Mouse (Mus musculus) heart, adult 8-10 months (tissue): Measurements from ENCODE around the gene Stk38. TPM values are rescaled to one million over a fixed set of nuclear protein-coding genes. Genes with fewer than 3 reads are reported as not detected.
A peak's percentile ranks its signal among the peaks of the same experiment; 100 is the strongest.
"Not testable (repeated sequence)": the region's sequence is repeated elsewhere in the genome, so short reads cannot be mapped to it uniquely, and the experiment has no call there.

Experiments
- DNase-seq: peaks from one replicate; pipeline ENCODE4 v3.0.0; 2022; ENCODE audit warnings: low spot score
- total RNA-seq, 4 experiments: library from RNA; stranded (reverse); gene quantifications; 2 replicates each; pipeline ENCODE4 v1.2.4; 2022

Stk38 gene
- total RNA-seq, 4 experiments from 2014 or later = 26.4 to 31.4 (median 29.0) TPM

DNA sequence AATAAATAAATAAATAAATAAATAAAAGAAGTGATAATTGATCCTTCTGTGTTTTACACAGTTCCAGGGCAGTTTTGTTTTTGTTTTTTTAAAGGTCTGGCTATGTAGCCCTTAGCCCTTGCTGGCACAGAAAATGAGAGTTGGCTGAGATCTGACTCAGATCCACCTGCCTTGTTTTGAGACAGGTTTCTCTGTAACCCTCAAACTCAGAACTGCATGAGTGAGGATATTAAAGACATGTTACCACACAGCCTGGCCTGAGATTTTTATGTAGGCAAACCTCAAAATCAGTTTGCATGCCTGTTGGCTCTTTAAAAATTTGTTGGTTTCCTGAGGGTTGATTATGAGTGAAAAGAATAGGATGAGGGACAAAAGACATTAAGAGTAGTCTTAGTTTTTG, 27.7 kb upstream of the Stk38 start:
- no peak for DNase-seq

DNA sequence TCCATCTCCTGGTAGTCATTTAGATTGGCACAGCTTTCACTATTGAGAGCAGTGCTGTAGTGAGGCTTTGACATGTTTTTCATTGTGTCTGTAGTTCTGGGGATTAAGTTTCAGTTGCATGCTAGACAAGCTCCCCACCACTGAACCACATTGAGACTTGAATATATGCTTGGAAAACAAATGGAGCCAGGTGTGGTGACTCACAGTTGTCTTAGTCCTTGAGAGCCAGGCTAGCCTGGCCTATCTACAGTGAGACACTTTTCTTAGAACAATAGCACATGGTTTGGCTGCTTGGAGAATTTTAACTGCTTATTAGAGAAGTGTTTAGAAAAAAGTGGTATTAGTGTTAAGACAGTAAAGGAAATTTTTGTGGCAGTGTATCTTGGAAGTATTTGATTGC, 26.5 kb upstream of the Stk38 start:
- no peak for DNase-seq

DNA sequence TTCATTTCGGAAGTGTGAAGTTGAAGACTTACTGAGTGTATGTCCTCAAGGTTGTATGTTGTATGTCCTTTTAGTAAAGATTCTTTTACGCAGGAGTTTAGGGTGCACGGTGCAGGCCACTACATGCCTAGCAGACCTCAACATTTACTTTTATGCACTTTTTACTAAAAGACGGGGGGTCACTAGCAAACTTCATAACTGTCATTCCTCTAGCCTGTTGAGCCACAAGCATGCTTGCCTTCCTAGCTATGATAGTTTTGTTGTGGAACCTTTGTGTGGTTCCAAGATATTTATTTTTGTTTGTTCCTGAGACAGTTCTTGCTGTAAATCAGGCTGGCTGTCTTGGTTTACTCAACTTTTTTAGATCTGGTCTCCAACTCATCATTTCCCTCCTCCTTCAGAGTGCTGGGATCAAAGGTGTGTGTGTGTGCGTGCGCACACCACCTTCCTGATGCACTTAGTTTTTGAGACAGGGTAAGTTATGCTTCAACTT, 25.8 kb upstream of the Stk38 start:
- no peak for DNase-seq

- DNase-seq = peak; percentile 99
These were observed 24.7 kb upstream of the Stk38 start, which contains the start of gene Srsf3 for GRCm38 (mm10) chr17:29032274-29033069. TSS of gene Srsf3 (plus strand) at chr17:29032628.

GRCm38 (mm10) chr17:29031771-29032273, 24.0 kb upstream of the Stk38 start:
- DNase-seq = no peak

- not testable (repeated sequence) for DNase-seq
These were observed 23.4 kb upstream of the Stk38 start for GRCm38 (mm10) chr17:29031085-29031711.

DNA sequence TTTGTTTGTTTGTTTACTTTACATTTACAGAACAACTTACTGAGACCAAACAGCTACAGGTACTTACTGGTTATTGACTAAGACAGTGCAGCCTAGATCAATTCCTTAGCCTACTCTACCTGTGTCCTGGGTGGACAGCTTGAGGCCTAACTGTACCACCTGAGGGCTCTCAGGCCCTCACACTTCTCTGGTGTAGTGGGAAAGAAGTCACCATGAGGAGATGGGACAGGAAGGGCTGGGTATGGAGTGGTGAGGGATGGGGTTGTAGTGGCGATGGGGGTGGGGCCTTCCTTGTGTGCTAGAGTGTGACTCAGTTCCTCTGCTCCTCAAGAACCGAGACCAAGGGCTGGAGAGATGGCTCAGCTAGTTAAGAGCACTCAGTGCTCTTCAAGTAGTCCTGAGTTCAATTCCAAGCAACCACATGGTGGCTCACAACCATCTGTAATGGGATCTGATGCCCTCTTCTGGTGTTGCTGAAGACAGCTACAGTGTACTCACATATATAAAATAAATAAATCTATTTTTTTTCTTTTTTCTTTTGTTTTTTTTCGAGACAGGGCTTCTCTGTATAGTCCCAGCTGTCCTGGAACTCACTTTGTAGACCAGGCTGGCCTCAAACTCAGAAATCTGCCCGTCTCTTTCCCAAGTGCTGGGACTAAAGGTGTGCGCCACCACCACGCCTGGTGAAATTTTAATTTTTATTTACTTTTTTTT, 22.7 kb upstream of the Stk38 start:
- DNase-seq = no peak

DNA sequence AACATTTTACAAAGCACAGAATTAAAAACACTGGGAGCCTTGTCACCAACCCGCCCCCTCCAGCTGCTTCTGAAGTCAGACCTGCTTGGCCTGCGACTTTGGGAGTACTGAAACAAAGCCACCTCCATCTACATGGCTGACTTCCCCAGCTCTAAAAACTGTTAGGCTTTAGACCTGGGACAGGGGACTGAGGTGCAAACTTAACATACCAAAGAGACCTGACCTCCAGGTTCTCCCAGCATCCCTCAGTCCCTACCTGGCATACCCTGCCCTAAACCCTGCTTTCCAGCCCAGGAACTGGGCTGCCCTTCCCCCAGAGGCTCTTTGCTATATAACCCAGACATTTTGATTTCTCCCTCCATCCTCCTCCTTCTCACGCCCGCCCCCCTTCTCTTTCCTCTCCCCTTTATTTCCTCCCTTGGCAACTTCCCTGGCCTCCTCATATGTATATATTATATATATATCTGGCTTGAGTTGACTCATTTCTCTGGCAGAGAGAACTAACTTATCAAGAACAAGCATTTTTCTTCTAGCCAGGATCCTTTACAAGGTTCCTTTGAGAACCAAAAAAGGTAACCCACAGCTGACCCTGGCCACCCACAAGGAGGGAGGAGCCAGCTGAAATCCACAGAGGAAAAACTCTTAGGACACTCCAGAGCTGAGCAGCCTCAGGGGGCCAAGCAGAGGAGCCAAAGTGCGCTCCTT, 19.0 kb upstream of the Stk38 start:
- DNase-seq = no peak

DNA sequence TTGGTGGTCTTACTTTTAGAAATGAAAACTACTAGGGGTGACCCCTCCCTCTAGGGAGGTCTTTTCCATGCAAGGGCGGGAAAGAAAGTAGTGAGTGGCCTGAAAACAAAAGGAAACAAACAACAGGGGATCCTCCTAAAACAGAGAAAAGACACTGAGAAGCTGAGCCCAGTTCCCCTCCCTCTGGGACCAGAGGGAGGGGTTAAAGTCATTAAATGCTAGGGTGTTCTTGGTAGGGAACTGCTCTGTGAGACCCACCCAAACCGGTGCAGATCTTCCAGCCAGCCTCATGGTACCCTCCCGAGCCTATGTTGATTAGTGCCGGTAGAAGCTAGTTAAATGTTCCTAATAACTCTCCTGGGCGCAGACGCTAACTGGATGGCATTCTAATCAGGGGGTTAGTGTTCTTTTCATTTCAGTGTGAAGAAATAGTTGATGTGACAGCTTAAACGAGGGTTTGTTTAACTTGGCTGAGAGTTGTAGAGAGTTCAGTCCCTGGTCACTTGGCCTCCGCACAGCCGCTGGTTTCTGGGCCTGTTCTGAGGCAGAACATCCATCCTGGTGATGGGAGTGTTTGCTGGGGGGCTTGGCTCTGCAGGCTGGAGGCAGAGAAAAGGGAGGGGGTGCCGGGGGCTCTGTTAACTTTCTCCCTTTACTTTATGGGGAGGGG, 17.2 kb upstream of the Stk38 start:
- no peak for DNase-seq

- no peak for DNase-seq
These were observed 16.5 kb upstream of the Stk38 start for GRCm38 (mm10) chr17:29024047-29024892.

DNA sequence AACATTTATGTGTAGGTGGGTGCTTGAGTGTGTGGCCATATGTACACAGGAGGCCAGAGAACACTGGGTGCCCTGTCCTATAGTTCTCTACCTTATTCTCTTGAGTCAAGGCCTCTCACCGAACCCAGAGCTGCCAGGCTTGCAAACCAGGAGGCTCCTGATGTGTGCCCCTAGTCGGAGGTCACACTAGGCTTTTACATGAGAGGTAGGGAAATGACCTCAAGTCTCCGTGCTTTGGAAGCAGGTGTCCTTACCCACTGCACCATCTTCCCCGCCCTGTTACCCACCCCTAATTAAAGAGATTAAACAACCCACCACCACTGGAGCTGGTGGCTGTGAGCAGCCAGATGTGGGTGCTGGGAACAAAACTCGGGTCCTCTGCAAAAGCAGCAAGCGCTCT, 15.6 kb upstream of the Stk38 start:
- no peak for DNase-seq

- DNase-seq = no peak
These were observed 14.5 kb upstream of the Stk38 start for GRCm38 (mm10) chr17:29022230-29022819.

GRCm38 (mm10) chr17:29020444-29020843, 12.6 kb upstream of the Stk38 start:
- DNase-seq = no peak

DNA sequence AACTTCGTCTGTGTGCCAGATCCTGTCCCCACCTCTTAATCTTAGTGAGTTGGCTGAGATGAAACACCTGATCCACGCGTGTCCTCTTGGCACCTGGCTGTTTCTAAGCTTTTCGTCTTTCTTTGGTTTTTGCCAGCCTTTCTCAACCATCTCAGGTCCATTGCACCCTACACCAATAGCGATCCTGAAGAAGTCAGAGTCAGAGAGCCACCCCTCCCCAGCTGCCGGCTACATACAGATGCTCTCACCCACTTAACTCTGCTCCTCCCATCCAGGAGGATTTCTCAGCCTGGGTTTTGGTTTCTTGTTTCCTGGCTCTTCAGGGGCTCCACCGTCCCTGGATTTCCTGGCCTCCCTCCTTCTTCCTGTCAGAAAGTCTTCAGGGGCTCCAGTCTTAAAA, 11.6 kb upstream of the Stk38 start:
- DNase-seq = no peak

DNA sequence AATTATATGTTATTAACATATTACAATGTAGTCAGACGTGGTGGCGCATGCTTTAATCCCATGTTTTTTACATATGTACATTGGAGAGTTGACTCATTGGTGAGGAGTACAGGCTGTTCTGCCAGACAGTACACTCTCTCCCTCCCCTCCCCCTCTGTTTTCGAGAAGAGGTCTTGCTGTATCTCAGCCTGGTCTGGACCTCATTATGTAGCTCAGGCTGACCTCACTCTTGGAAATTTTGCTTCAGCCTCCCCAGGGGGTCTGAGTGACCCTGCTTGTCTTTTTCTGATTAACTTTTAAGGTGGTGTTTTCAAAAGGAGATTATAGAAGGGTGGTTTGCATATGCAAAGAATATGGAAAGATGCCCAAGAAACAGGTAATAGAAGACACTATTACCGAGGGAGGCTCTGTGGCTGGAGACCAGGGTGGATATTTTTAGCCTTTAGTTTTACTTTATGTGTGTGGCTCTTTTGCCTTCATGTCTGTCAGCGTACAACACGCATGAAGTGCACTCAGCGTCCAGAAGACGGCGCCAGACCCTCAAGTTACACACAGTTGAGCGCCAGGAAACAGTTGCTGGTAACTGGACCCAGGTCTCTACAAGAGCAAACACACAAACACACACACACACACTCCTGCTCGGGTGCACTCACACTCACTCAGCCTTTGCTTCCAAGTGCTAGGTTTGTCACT, 10.6 kb upstream of the Stk38 start:
- peak; percentile 69 for DNase-seq

- DNase-seq = no peak
These were observed 8.9 kb upstream of the Stk38 start for GRCm38 (mm10) chr17:29016705-29017104.

DNA sequence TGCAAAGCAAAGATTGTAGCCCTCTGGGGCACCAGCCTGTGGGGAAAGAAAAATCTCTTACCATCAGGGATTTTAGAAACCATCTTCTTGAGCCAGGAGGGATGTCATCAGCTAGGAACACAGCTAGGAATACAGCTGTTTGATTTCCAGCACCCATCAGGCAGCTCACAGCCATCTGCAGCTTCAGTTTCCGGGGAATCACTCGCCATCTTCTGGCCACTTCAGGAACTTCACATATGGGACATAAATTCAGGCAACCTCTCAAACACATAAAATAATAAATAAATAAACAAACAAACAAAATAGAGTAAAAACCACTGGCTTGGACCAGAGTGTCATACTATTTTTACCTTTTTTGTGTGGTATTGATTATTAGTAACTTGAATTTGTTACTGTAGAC, 7.8 kb upstream of the Stk38 start:
- DNase-seq = no peak

DNA sequence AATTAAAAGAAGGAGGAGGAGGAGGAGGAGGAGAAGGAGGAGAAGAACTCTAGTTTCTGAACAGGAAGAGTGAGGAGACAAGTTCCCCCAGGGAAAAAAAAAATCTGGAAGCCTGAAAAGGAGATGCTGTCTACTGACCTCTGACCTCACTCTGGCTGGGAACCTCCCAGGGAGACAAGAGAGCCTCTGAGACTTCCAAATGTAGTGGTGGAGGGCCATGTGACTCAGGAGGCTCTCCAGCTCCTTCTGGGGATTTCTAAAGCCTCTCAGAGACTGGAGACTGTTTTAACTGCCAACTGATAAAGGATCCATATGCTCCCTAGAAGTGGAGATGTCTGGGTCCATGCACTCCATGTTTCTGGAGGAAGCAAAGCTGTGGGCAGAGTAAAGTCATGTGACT, 6.4 kb upstream of the Stk38 start:
- DNase-seq = peak; percentile 62

GRCm38 (mm10) chr17:29009181-29009580, 1.4 kb upstream of the Stk38 start:
- no peak for DNase-seq
